Mouse (Mus musculus) spleen, postnatal 14 days (tissue): Measurements from ENCODE around the gene Slc25a10.
"Not testable (repeated sequence)": the region's sequence is repeated elsewhere in the genome, so short reads cannot be mapped to it uniquely, and the experiment has no call there.

ENCODE experiments used
- DNase-seq, 2 experiments: peaks; one replicate each; pipeline ENCODE4 v3.0.0; 2021 to 2022; ENCODE audit warnings: low spot score in 2 of 2

Slc25a10 gene

GRCm38 (mm10) chr11:120510375-120511030, 18.9 kb downstream of the Slc25a10 start:
- DNase-seq, result no peak

- no peak for DNase-seq
Observed at GRCm38 (mm10) chr11:120512790-120513453, 21.3 kb downstream of the Slc25a10 start.

- not testable (repeated sequence) for DNase-seq
Observed at GRCm38 (mm10) chr11:120514262-120514661, 22.6 kb downstream of the Slc25a10 start.

GRCm38 (mm10) chr11:120515611-120516010, 24.0 kb downstream of the Slc25a10 start:
- DNase-seq, result peak; percentile 74 to 88

- DNase-seq, result no peak
Observed at GRCm38 (mm10) chr11:120517147-120517546, 25.5 kb downstream of the Slc25a10 start.

- DNase-seq, result no peak
Observed at GRCm38 (mm10) chr11:120518027-120518426, 26.4 kb downstream of the Slc25a10 start.

GRCm38 (mm10) chr11:120518558-120518957, 26.9 kb downstream of the Slc25a10 start:
- DNase-seq, result no peak

- DNase-seq, result no peak
Observed at GRCm38 (mm10) chr11:120519738-120520137, 28.1 kb downstream of the Slc25a10 start.

- DNase-seq, result no peak
Observed at GRCm38 (mm10) chr11:120520498-120520897, 28.9 kb downstream of the Slc25a10 start.

- DNase-seq, result no peak
Observed at GRCm38 (mm10) chr11:120520967-120521540, 29.4 kb downstream of the Slc25a10 start.

GRCm38 (mm10) chr11:120522581-120522980, 30.9 kb downstream of the Slc25a10 start:
- no peak for DNase-seq

GRCm38 (mm10) chr11:120525959-120526358, 34.3 kb downstream of the Slc25a10 start:
- no peak for DNase-seq

- DNase-seq, result no peak
Observed at GRCm38 (mm10) chr11:120527690-120528354, 36.2 kb downstream of the Slc25a10 start.

- DNase-seq, result no peak
Observed at GRCm38 (mm10) chr11:120528903-120529302, 37.3 kb downstream of the Slc25a10 start.

- DNase-seq, result no peak
Observed at GRCm38 (mm10) chr11:120530085-120530964, 38.7 kb downstream of the Slc25a10 start, which contains the start of gene Gcgr. Gene Gcgr (plus strand): TSS chr11:120530699.

GRCm38 (mm10) chr11:120531646-120532045, 40.0 kb downstream of the Slc25a10 start:
- DNase-seq, result no peak

GRCm38 (mm10) chr11:120534093-120534492, 42.5 kb downstream of the Slc25a10 start:
- DNase-seq, result no peak

GRCm38 (mm10) chr11:120535145-120535544, 43.5 kb downstream of the Slc25a10 start:
- no peak for DNase-seq

GRCm38 (mm10) chr11:120535804-120536203, 44.2 kb downstream of the Slc25a10 start:
- DNase-seq, result no peak

GRCm38 (mm10) chr11:120538485-120538884, 46.8 kb downstream of the Slc25a10 start:
- DNase-seq, result no peak

GRCm38 (mm10) chr11:120538955-120539284, 47.3 kb downstream of the Slc25a10 start:
- DNase-seq, result no peak
